ENCODE assay signal across 8 mouse cellular contexts in the genomic region with DNA sequence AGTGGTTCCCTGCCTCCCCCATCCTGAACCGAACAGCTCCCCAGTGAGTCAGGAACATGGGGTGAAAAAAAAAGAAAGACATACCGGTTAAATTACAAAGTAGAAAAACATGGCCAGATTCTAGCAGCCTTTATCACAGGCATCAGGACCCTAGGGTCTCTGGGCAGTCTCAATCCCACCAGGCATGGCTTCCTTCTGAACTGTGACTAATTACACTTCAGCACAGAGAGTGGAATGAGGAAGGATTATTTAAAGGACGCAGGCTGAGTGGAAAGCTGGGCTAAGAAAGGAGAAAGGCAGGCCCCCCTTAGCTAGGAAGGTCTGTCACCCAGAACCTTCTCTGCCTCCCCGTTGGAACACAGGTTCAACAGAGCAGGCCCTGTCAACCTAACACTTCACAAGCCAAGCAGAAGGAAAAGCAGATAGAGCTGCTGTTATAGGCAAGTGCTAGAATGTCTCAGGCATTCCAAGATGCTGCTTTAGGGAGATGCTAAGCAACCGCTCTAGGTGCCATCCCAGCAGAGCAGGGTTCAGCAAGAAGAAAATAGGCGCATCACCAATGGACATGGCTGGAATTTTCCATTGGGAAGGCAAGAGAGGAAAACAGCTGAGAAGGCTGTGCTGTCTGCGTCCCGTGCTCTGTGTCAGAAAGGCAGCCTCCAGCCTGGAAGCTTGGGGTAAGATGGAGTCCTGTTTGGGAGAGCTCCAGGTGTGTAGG. TPM values are rescaled to one million over a fixed set of nuclear protein-coding genes. Genes with fewer than 3 reads are reported as not detected.
DNase-seq lines count a peak whose midpoint lies in the region; ATAC-seq and TF ChIP-seq lines count a peak whose summit lies in the region.

No protein-coding gene starts in this region.

- TF ChIP-seq CTCF in CH12.LX (conservative IDR thresholded peaks at IDR 0.05 in 1 of 2, IDR thresholded peaks at IDR 0.05 in 1 of 2; ENCODE audit: low read depth in 2 of 2, low read length in 2 of 2) = no peak

- 0 out of 2 replicates have a peak, but pooled peaks have one; percentile 5 for TF ChIP-seq POLR2A in CH12.LX (IDR thresholded peaks at IDR 0.05; ENCODE audit: low read depth, low read length)

- 35% methylated on average over 8 of the region's 8 CpGs for WGBS in forebrain, embryonic 10.5 days
- WGBS in limb, embryonic 15.5 days = 38% methylated on average over 8 of the region's 8 CpGs

- H3K4me2 ChIP-seq in CH12.LX (ENCODE audit: insufficient read depth, low read depth, poor library complexity, severe bottlenecking) = no peak overlapping the region
- H3K4me2 ChIP-seq in limb, embryonic 15.5 days = no peak overlapping the region

- H3K9me3 ChIP-seq in CH12.LX (replicated peaks; ENCODE audit: low read length) = no peaks in the 10 kb centered on the region
- no peaks in the 10 kb centered on the region for H3K9me3 ChIP-seq in forebrain, embryonic 10.5 days
- H3K9me3 ChIP-seq in limb, embryonic 15.5 days = no peaks in the 10 kb centered on the region

- dilution Hi-C loops in CH12.LX (cut with MboI; ENCODE audit: extremely low pct_ligation_motif_present, extremely low pct_unique_long_range_greater_than_20kb, low sequenced_read_pairs) = no loop called here

- peaks cover 46 to 89% of the 10 kb centered on the region in 2 experiments for H3K36me3 ChIP-seq in CH12.LX (replicated peaks in 1 of 2; ENCODE audit: control insufficient read depth in 1 of 2, insufficient read depth in 1 of 2, low read length in 1 of 2)
- H3K36me3 ChIP-seq in forebrain, embryonic 10.5 days (replicated peaks) = peaks cover 58% of the 10 kb centered on the region
- peaks cover 8% of the 10 kb centered on the region for H3K36me3 ChIP-seq in limb, embryonic 15.5 days

- no peak overlapping the region for H3K27ac ChIP-seq in CH12.LX (ENCODE audit: insufficient read depth, low read depth)
- peak overlapping the region; percentile 100 for H3K27ac ChIP-seq in forebrain, embryonic 10.5 days
- peak overlapping the region; percentile 84 for H3K27ac ChIP-seq in limb, embryonic 15.5 days

- in situ Hi-C loops in CH12.LX (cut with MboI; ENCODE audit: low pct_ligation_motif_present, low pct_unique_long_range_greater_than_20kb, low sequenced_read_pairs) = no loop called here

- no peaks in the 10 kb centered on the region for H3K27me3 ChIP-seq in CH12.LX (replicated peaks)
- H3K27me3 ChIP-seq in forebrain, embryonic 10.5 days (ENCODE audit: poor library complexity, severe bottlenecking) = no peaks in the 10 kb centered on the region
- no peaks in the 10 kb centered on the region for H3K27me3 ChIP-seq in limb, embryonic 15.5 days

- no peak overlapping the region for H3K9ac ChIP-seq in CH12.LX (ENCODE audit: insufficient read depth, low read depth)
- peak overlapping the region; percentile 12; the same call in 1 of the 2 replicates for H3K9ac ChIP-seq in limb, embryonic 15.5 days

- ATAC-seq in cerebellum, adult (ENCODE audit: insufficient number of reproducible peaks, low FRiP score, low TSS enrichment) = peak; percentile 22; the same call in 1 of the 2 replicates
- ATAC-seq in limb, embryonic 15.5 days (ENCODE audit: insufficient number of reproducible peaks, low FRiP score, low TSS enrichment, low read depth) = no peak
- no peak for ATAC-seq in activated CD4-positive, CD25-positive, alpha-beta regulatory T cell, adult 4 months

- H3K4me1 ChIP-seq in CH12.LX (ENCODE audit: control insufficient read depth in 1 of 2, insufficient read depth in 2 of 2) = peaks cover 13 to 80% of the 10 kb centered on the region in 2 experiments
- H3K4me1 ChIP-seq in forebrain, embryonic 10.5 days = peaks cover 86% of the 10 kb centered on the region
- H3K4me1 ChIP-seq in limb, embryonic 15.5 days = peaks cover 88% of the 10 kb centered on the region

- no peak for DNase-seq in cerebellum, postnatal 4 days (ENCODE audit: low spot score in 2 of 2)
- DNase-seq in CH12.LX (ENCODE audit: extremely low read depth) = no peak
- DNase-seq in forebrain, embryonic 10.5 days (ENCODE audit: extremely low spot score, low spot score) = no peak
- no peak for DNase-seq in c-Kit-positive CD71-positive TER-119-positive erythroid progenitor cells, embryonic 14.5 days (ENCODE audit: low spot score)
- no peak for DNase-seq in spleen, postnatal 4 days (ENCODE audit: low spot score in 2 of 2)

- no peak for TF ChIP-seq EP300 in CH12.LX (IDR thresholded peaks at IDR 0.05; ENCODE audit: low read length)

- TF ChIP-seq RAD21 in CH12.LX (IDR thresholded peaks at IDR 0.05; ENCODE audit: low read depth, low read length) = no peak

- H3K79me2 ChIP-seq in CH12.LX (replicated peaks; ENCODE audit: control insufficient read depth, extremely low read depth, insufficient read depth, poor library complexity, severe bottlenecking) = peaks cover 97% of the 10 kb centered on the region

- no peak overlapping the region for H3K4me3 ChIP-seq in CH12.LX (replicated peaks in 1 of 3; ENCODE audit: low read depth in 2 of 3, low read length in 2 of 3, poor library complexity in 1 of 3)
- no peak overlapping the region for H3K4me3 ChIP-seq in forebrain, embryonic 10.5 days
- H3K4me3 ChIP-seq in limb, embryonic 15.5 days = no peak overlapping the region

TF ChIP-seq in CH12.LX, 34 proteins besides CTCF, POLR2A, EP300 and RAD21:
- no peak for TF ChIP-seq ELF1 (IDR thresholded peaks at IDR 0.05; ENCODE audit: low read depth, low read length)
- no peak for TF ChIP-seq HCFC1 (IDR thresholded peaks at IDR 0.05; ENCODE audit: low read depth, low read length)
- no peak for TF ChIP-seq CHD1 (IDR thresholded peaks at IDR 0.05; ENCODE audit: low read depth, low read length)
- TF ChIP-seq ZMIZ1 (IDR thresholded peaks at IDR 0.05; ENCODE audit: low read depth, low read length) = no peak
- no peak for TF ChIP-seq NELFE (IDR thresholded peaks at IDR 0.05; ENCODE audit: low read depth, low read length)
- no peak for TF ChIP-seq JUND (conservative IDR thresholded peaks at IDR 0.05; ENCODE audit: low read depth, low read length)
- no peak for TF ChIP-seq MYC (IDR thresholded peaks at IDR 0.05; ENCODE audit: low read depth, low read length)
- TF ChIP-seq SMC3 (IDR thresholded peaks at IDR 0.05; ENCODE audit: low read depth, low read length) = no peak
- TF ChIP-seq NRF1 (IDR thresholded peaks at IDR 0.05; ENCODE audit: low read depth, low read length) = no peak
- no peak for TF ChIP-seq CHD2 (IDR thresholded peaks at IDR 0.05; ENCODE audit: low read length)
- TF ChIP-seq ZNF384 (IDR thresholded peaks at IDR 0.05; ENCODE audit: low read depth, low read length) = no peak
- no peak for TF ChIP-seq RCOR1 (conservative IDR thresholded peaks at IDR 0.05; ENCODE audit: low read depth, low read length)
- no peak for TF ChIP-seq TCF12 (IDR thresholded peaks at IDR 0.05; ENCODE audit: low read depth, low read length)
- TF ChIP-seq IRF4 (IDR thresholded peaks at IDR 0.05; ENCODE audit: low read depth, low read length) = no peak

RNA-seq across cellular contexts. Expression of gene Zmynd8, which starts 22.5 kb away (rescaled TPM):
- total RNA-seq in CH12.LX (2012; rRNA removed) (34.0 and 35.1 TPM in 2 replicates), CH12.LX (2014; rRNA removed) (29.5 and 33.6 TPM in 2 replicates)
- 76.1 and 84.5 TPM in 2 replicates for polyA plus RNA-seq in CH12.LX (2012; ENCODE audit: insufficient read length, low read depth)
- 60.2 and 64.4 TPM in 2 replicates for polyA plus RNA-seq in forebrain, embryonic 10.5 days (2016; fragmentation: Nextera tagmentation; extraction: Ambion mirVana)
- polyA plus RNA-seq in limb, embryonic 15.5 days (2015; fragmentation: Nextera tagmentation; extraction: Ambion mirVana) = 40.4 and 52.2 TPM in 2 replicates
- polyA plus RNA-seq in activated CD4-positive, CD25-positive, alpha-beta regulatory T cell, adult 4 months (2017; shearing (Covaris generic)) = 10 to 100 TPM; 41.1 to 48.5 TPM
